Mouse (Mus musculus): ENCODE measurements at regions not wholly inside any gene's neighbourhood (a gene's known extent, or its start where the extent isn't known, plus 50 kb on each side); places are given as distances from the start of the nearest gene placed in this dataset.

- Histone ChIP-seq H3K27ac (no peak overlapping the region), H3K4me3 (no peak overlapping the region)
- TF ChIP-seq CTCF (conservative IDR thresholded peaks at IDR 0.05) = no peak
- peak in 1 of 2 experiments; percentile 1 for DNase-seq (ENCODE audit: low spot score in 2 of 2)
Measured at GRCm38 (mm10) chr15:47485794-47486193, 6398.9 kb upstream of the Gm7489 start.

GRCm38 (mm10) chr15:47521919-47522318, 6362.8 kb upstream of the Gm7489 start:
- no peak for DNase-seq (ENCODE audit: low spot score in 2 of 2)
- no peak for TF ChIP-seq CTCF (conservative IDR thresholded peaks at IDR 0.05)
- Histone ChIP-seq H3K4me3 (no peak overlapping the region), H3K27ac (no peak overlapping the region)

All from layer of hippocampus, adult 2 months (tissue).